Mouse (Mus musculus) embryonic facial prominence, embryonic 12.5 days (tissue): ENCODE results near the gene Lrrn4. TPM values are rescaled to one million over a fixed set of nuclear protein-coding genes. Genes with fewer than 3 reads are reported as not detected.

Experiments used
- polyA plus RNA-seq: library from polyadenylated mRNA; unstranded; fragments of >200 nt; fragmentation: Nextera tagmentation; extraction: Ambion mirVana; gene quantifications from 2 replicates; pipeline ENCODE4 v1.2.1, GENCODE M21; 2016

Lrrn4 gene
- polyA plus RNA-seq, 1 experiment from 2014 or later = 0.33 TPM

Other genes with a start within 250 kb of the Lrrn4 start
- 14.3 and 17.4 TPM in 2 replicates for gene Shld1, start 194.0 kb downstream of the Lrrn4 start, polyA plus RNA-seq
- 2.1 and 2.4 TPM in 2 replicates for gene Chgb, start 99.6 kb downstream of the Lrrn4 start, polyA plus RNA-seq
- 31.0 and 38.1 TPM in 2 replicates for gene Trmt6, start 64.8 kb downstream of the Lrrn4 start, polyA plus RNA-seq
- 18.4 and 20.3 TPM in 2 replicates for gene Mcm8, start 64.8 kb downstream of the Lrrn4 start, polyA plus RNA-seq
- gene Crls1, start 34.2 kb downstream of the Lrrn4 start, polyA plus RNA-seq = 26.8 and 33.1 TPM in 2 replicates
- gene Fermt1, start 65.0 kb upstream of the Lrrn4 start, polyA plus RNA-seq = 11.8 and 12.6 TPM in 2 replicates